Mouse (Mus musculus) hindbrain, embryonic 11.5 days (tissue): ENCODE measurements around the gene Ubald2. TPM values are rescaled to one million over a fixed set of nuclear protein-coding genes. Genes with fewer than 3 reads are reported as not detected.
"Not testable (repeated sequence)": the region's sequence is repeated elsewhere in the genome, so short reads cannot be mapped to it uniquely, and the experiment has no call there.

Experiments
- ATAC-seq: fragments of 200-750 bp; cut with Nextera tagmentation; 2 replicates; pipeline ENCODE4 v1.8.0; 2017; ENCODE audit warnings: mild to moderate bottlenecking, moderate TSS enrichment, moderate library complexity; ENCODE audit not compliant: low FRiP score
- DNase-seq: peaks from one replicate; pipeline ENCODE4 v3.0.0-alpha.2; 2015; ENCODE audit warnings: low spot score
- H3K27ac ChIP-seq: fragments of 300-500 bp; sonication (generic); 2 replicates; pipeline ENCODE4 v1.5.1; 2014; ENCODE audit warnings: mild to moderate bottlenecking, low read depth, low read length
- H3K27me3 ChIP-seq: fragments of 300-500 bp; sonication (generic); 2 replicates; pipeline ENCODE4 v1.6.1; 2014; ENCODE audit warnings: mild to moderate bottlenecking, low read length, moderate library complexity, mixed read lengths; ENCODE audit not compliant: control insufficient read depth, insufficient read depth
- H3K36me3 ChIP-seq: fragments of 300-500 bp; sonication (generic); 2 replicates; pipeline ENCODE4 v1.6.1; 2014; ENCODE audit warnings: mild to moderate bottlenecking, low read length, moderate library complexity, mixed read lengths; ENCODE audit not compliant: control insufficient read depth, insufficient read depth
- H3K4me1 ChIP-seq: fragments of 300-500 bp; sonication (generic); replicated peaks from 2 replicates; pipeline ENCODE4 v1.6.1; 2014; ENCODE audit warnings: low read length, mixed read lengths; ENCODE audit not compliant: control insufficient read depth, insufficient read depth
- H3K4me2 ChIP-seq: fragments of 300-500 bp; sonication (generic); replicated peaks from 2 replicates; pipeline ENCODE4 v1.6.1; 2014; ENCODE audit warnings: mild to moderate bottlenecking, low read depth, low read length
- H3K4me3 ChIP-seq: fragments of 300-500 bp; sonication (generic); 2 replicates; pipeline ENCODE4 v1.5.1; 2014; ENCODE audit warnings: low read depth, low read length
- H3K9ac ChIP-seq: fragments of 300-500 bp; sonication (generic); 2 replicates; pipeline ENCODE4 v1.6.1; 2014; ENCODE audit warnings: low read depth, low read length
- H3K9me3 ChIP-seq: fragments of 300-500 bp; sonication (generic); 2 replicates; pipeline ENCODE4 v1.6.1; 2016; ENCODE audit warnings: low read length; ENCODE audit not compliant: control insufficient read depth
- WGBS: fragments of 180-500 bp; shearing (Covaris S2); extraction: QIAGEN DNeasy Blood & Tissue Kit; methylation state at CpG from one replicate; pipeline ENCODE4 v1.1.7; 2014; 5-methylcytosine and 5-hydroxymethylcytosine counted together
- polyA plus RNA-seq: library from polyadenylated mRNA; unstranded; fragments of >200 nt; fragmentation: Nextera tagmentation; extraction: Ambion mirVana; gene quantifications from 2 replicates; pipeline ENCODE4 v1.2.1, GENCODE M21; 2014

Ubald2 gene
- polyA plus RNA-seq, 1 experiment from 2014 or later = 77.9 TPM

DNA sequence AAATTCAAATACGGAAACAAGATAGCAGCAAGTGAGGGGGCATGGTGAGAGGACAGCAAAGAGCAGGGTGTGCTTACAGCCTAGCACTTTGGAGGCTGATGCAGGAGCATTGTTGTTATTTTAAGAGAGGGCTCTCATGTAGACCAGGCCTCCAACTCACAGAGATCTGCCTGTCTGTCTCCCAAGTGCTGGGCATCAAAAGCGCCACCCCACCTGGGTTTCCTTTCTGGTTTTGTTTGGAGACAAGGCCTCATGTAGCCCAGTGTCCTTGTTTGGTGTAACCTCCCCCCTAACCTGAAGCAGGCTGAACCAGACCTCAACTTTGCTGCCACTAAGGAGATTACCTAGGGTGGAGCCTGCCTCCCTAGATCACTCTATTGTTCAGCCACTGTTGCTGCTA lies 11.3 kb upstream of the Ubald2 start:
- Histone ChIP-seq H3K9me3 (no peaks in the 10 kb centered on the region), H3K4me1 (no peaks in the 10 kb centered on the region), H3K4me2 (no peak overlapping the region), H3K4me3 (no peak overlapping the region), H3K27ac (no peak overlapping the region), H3K9ac (no peak overlapping the region), H3K36me3 (no peaks in the 10 kb centered on the region), H3K27me3 (no peaks in the 10 kb centered on the region)
- WGBS = 89% methylated on average over 2 of the region's 2 CpGs
- no peak for ATAC-seq
- DNase-seq = no peak

- Histone ChIP-seq H3K9ac (no peak overlapping the region), H3K27ac (no peak overlapping the region), H3K9me3 (no peaks in the 10 kb centered on the region), H3K27me3 (no peaks in the 10 kb centered on the region), H3K4me2 (no peak overlapping the region), H3K4me3 (no peak overlapping the region), H3K36me3 (no peaks in the 10 kb centered on the region), H3K4me1 (no peaks in the 10 kb centered on the region)
- no peak for ATAC-seq
- 85% methylated on average over 6 of the region's 6 CpGs for WGBS
- no peak for DNase-seq
These were observed 10.7 kb upstream of the Ubald2 start for GRCm38 (mm10) chr11:116423214-116423613.

DNA sequence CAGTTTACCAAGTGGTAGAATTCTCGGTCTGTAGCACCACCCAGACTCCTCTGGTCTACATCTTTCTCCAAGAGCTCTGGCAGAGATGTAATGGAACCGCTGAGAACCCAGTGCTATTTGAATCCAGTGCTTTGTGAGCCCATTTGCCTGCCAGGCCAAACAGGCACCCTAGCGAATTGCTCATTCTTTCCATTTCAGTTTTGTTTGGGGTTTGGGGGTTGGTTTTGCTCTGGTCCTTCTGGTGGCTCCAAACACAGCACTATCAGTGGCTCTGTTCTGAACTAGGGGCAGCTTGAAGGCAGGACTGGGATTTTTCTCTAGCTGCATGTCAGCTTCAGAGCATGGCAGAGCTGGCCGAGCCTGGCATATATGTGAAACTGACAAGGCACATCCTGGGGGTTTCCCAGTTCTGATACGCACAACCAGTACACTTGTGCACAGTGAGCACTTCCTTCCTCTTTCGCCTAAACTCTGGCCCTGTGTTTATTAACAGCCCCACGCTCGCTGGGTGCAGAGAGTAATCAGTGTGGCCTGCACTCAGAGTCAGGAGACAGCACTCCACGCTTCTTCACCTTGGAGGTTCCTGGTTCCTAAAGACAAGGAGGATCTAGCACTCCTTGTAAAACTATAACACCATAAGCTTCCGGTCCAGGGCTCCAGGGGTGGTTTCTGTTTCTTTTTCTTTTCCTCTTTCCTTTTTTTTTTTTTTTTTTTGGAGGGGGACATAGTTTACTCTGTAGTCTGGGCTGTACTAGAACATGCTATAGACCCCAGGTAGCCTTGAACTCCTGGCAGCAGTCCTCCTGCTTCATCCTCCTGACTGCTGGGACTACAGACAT lies 9.9 kb upstream of the Ubald2 start:
- H3K4me1 ChIP-seq = no peaks in the 10 kb centered on the region
- H3K27ac ChIP-seq = no peak overlapping the region
- DNase-seq (no peak), ATAC-seq (no peak)
- no peaks in the 10 kb centered on the region for H3K27me3 ChIP-seq
- no peak overlapping the region for H3K4me3 ChIP-seq
- H3K9ac ChIP-seq = no peak overlapping the region
- 82% methylated on average over 10 of the region's 10 CpGs for WGBS
- H3K9me3 ChIP-seq = no peaks in the 10 kb centered on the region
- H3K4me2 ChIP-seq = no peak overlapping the region
- H3K36me3 ChIP-seq = no peaks in the 10 kb centered on the region

GRCm38 (mm10) chr11:116424621-116425407 lies 9.1 kb upstream of the Ubald2 start:
- no peaks in the 10 kb centered on the region; the same call in 1 of the 2 replicates for H3K4me1 ChIP-seq
- H3K27me3 ChIP-seq = no peaks in the 10 kb centered on the region
- no peak overlapping the region for H3K4me3 ChIP-seq
- DNase-seq = no peak
- H3K9ac ChIP-seq = no peak overlapping the region
- ATAC-seq = no peak
- H3K27ac ChIP-seq = no peak overlapping the region
- no peaks in the 10 kb centered on the region for H3K9me3 ChIP-seq
- no peaks in the 10 kb centered on the region for H3K36me3 ChIP-seq
- 62% methylated on average over 8 of the region's 8 CpGs for WGBS
- no peak overlapping the region for H3K4me2 ChIP-seq

GRCm38 (mm10) chr11:116426328-116426727 lies 7.6 kb upstream of the Ubald2 start:
- not testable (repeated sequence) for H3K9me3 ChIP-seq, H3K4me2 ChIP-seq, DNase-seq, H3K9ac ChIP-seq, H3K36me3 ChIP-seq, ATAC-seq, H3K4me1 ChIP-seq, H3K27me3 ChIP-seq, H3K27ac ChIP-seq, H3K4me3 ChIP-seq
- 89% methylated on average over 11 of the region's 11 CpGs for WGBS

DNA sequence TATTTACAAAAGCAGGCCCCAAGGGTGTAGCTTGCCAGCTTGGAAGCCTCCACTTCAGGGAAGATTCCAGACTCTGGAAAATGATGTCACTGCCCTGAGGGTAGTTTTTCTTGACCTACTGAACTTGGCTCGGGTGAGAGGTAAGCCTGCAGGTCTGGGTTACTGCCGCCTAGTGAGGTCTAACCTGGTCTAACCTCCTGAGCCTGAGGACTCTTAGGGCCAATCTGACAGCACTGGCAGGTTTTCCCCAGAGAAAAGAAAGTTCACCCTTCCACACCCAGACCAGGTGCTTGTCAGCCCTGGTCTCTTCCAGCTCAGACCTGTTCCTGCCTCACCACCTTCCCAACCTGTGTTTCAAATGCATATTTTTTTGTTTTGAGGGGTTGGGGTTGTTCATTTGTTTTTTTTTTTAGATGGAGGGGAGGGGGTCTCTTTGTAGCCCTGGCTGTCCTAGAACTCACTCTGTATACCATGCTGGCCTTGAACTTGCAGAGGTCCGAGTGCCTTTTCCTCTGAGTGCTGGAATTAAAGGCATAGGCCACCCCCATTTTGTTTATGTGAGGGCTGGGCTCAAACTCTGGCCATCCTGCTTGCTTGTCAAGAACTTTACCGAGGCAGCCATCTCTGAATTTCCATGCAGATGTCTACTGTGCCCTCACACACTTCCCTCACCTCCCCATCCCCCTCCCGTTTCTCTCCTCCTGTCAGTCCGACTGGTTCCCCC lies 6.9 kb upstream of the Ubald2 start:
- DNase-seq (no peak), ATAC-seq (no peak)
- H3K9me3 ChIP-seq = no peaks in the 10 kb centered on the region
- no peaks in the 10 kb centered on the region for H3K27me3 ChIP-seq
- no peak overlapping the region for H3K27ac ChIP-seq
- H3K36me3 ChIP-seq = no peaks in the 10 kb centered on the region
- no peak overlapping the region for H3K9ac ChIP-seq
- no peaks in the 10 kb centered on the region; the same call in 1 of the 2 replicates for H3K4me1 ChIP-seq
- WGBS = 75% methylated on average over 6 of the region's 6 CpGs
- H3K4me2 ChIP-seq = no peak overlapping the region
- no peak overlapping the region for H3K4me3 ChIP-seq

DNA sequence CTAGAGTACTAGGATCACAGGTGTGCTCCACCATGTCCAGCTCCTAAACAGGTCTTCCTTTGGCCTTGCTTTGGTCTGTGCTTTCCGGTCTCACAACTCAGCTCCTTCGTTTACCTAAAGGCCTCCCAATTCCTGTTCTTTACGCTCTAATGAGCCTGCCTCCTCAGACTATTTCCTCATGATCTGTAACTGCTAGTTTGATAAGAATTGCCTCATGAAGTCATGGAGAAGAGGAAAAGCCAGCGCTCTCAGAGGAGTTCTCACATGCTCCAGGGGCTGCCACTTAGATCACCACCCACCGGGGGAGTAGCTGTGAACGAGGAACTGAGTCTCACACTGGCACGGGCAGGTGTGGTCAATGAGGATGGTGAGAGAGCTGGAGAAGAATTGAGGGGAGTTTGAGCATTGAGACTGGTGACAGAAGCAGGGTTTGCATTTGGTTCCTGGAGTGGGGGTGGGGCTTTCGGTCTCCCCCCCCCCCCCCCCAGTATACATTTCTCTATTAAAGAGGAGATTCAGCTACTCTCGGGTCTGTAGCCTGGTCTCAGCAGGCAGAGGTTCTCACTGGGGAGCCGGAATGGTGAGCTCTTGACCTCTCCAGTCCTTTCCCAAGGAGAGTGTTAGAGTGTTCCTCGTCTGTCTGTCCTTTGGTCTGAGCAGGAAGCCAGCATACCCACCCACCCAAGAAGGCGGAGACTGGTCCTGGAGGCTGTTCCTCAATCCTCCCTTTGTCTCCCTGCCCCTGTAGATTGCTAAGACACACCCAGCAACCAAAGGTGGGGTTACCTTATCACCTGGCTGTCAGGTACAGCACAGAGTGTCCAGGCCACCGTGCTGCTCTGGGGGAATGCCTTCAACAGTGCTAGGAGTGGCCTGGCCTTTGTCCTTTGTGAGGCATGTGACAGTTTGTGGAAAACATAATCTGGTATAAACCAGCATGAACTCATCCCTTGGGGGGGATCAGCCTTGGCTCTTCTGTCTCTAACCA lies 4.7 kb upstream of the Ubald2 start:
- ATAC-seq (no peak), DNase-seq (no peak)
- Histone ChIP-seq H3K27me3 (no peaks in the 10 kb centered on the region), H3K9ac (no peak overlapping the region), H3K9me3 (no peaks in the 10 kb centered on the region), H3K4me2 (no peak overlapping the region), H3K4me1 (no peaks in the 10 kb centered on the region; the same call in 1 of the 2 replicates), H3K36me3 (no peaks in the 10 kb centered on the region), H3K4me3 (no peak overlapping the region), H3K27ac (no peak overlapping the region)
- WGBS = 53% methylated on average over 11 of the region's 13 CpGs
